Mouse (Mus musculus) ES-Bruce4 (cell line): ENCODE measurements at regions not wholly inside any gene's neighbourhood (a gene's known extent, or its start where the extent isn't known, plus 50 kb on each side); places are given as distances from the start of the nearest gene placed in this dataset.

Source experiments
- CTCF ChIP-seq: IDR thresholded peaks from one replicate; pipeline ENCODE4 v1.8.1; 2011; ENCODE audit warnings: low read depth, low read length
- EP300 ChIP-seq: IDR thresholded peaks from 2 replicates; pipeline ENCODE4 v1.6.1; 2011; ENCODE audit warnings: low read depth, low read length; ENCODE audit not compliant: insufficient read depth
- POLR2A ChIP-seq: IDR thresholded peaks from one replicate; pipeline ENCODE4 v1.8.1; 2011; ENCODE audit warnings: low read length; ENCODE audit not compliant: insufficient read depth

DNA sequence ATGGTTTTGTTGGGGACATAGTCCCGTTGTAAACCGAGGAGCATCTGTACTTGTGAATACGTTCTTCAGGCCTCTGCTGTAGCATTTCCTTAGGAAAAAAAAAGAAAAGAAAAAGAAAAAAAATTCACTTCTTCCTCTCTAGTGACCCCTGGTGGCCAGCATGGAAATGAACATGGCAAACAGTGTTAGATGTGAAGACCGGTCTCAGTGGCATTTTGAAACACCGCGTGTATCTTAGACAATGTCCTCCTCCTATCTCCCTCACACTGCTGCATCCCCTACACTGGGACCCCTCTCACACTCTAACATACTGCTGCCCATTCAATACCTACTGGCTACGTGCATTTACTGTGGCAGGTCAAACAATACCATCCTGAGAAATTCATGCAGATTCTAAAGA, 284.6 kb upstream of the Npvf start:
- no peak for TF ChIP-seq POLR2A
- no peak for TF ChIP-seq EP300
- peak; percentile 31 for TF ChIP-seq CTCF
